Mouse (Mus musculus): ENCODE results near the gene Rara. TPM values are rescaled to one million over a fixed set of nuclear protein-coding genes. Genes with fewer than 3 reads are reported as not detected.
"Not testable (repeated sequence)": the region's sequence is repeated elsewhere in the genome, so short reads cannot be mapped to it uniquely, and the experiment has no call there.

The Rara gene
- 10 to 100 TPM; 16.2 to 16.7 TPM for total RNA-seq (2021)
- long read RNA-seq, experiment 1, partial matches to known transcripts, result 2 of 7 reads
- long read RNA-seq, experiment 1, other reads (novel, unspliced or antisense), result 2 of 7 reads
- long read RNA-seq, experiment 2, partial matches to known transcripts, result 2 of 5 reads
- long read RNA-seq, experiment 2, other reads (novel, unspliced or antisense), result 3 of 5 reads

GRCm38 (mm10) chr11:98927438-98928076, at the start of gene Rara:
Gene Rara, plus strand, starts transcription at chr11:98927818.
- DNase-seq (ENCODE audit: low spot score in 2 of 2), result peak; percentile 17 to 22

- DNase-seq (ENCODE audit: low spot score in 2 of 2), result no peak
Measured at GRCm38 (mm10) chr11:98887703-98888102, 39.9 kb upstream of the Rara start.

GRCm38 (mm10) chr11:98889077-98889476, 38.5 kb upstream of the Rara start:
- DNase-seq (ENCODE audit: low spot score in 2 of 2), result no peak

- DNase-seq (ENCODE audit: low spot score in 2 of 2), result no peak
Measured at GRCm38 (mm10) chr11:98889977-98890376, 37.6 kb upstream of the Rara start.

- DNase-seq (ENCODE audit: low spot score in 2 of 2), result no peak
Measured at GRCm38 (mm10) chr11:98892426-98892825, 35.2 kb upstream of the Rara start.

- no peak for DNase-seq (ENCODE audit: low spot score in 2 of 2)
Measured at GRCm38 (mm10) chr11:98900529-98901125, 27.0 kb upstream of the Rara start.

GRCm38 (mm10) chr11:98902621-98903245, 24.9 kb upstream of the Rara start:
- DNase-seq (ENCODE audit: low spot score in 2 of 2), result no peak

- DNase-seq (ENCODE audit: low spot score in 2 of 2), result no peak
Measured at GRCm38 (mm10) chr11:98904577-98904976, 23.0 kb upstream of the Rara start.

- DNase-seq (ENCODE audit: low spot score in 2 of 2), result no peak
Measured at GRCm38 (mm10) chr11:98905033-98905432, 22.6 kb upstream of the Rara start.

- no peak for DNase-seq (ENCODE audit: low spot score in 2 of 2)
Measured at GRCm38 (mm10) chr11:98905583-98905982, 22.0 kb upstream of the Rara start.

GRCm38 (mm10) chr11:98907063-98907436, 20.6 kb upstream of the Rara start:
- no peak for DNase-seq (ENCODE audit: low spot score in 2 of 2)

GRCm38 (mm10) chr11:98907437-98908173, 20.0 kb upstream of the Rara start, which contains the start of gene Cdc6:
Gene Cdc6, plus strand, starts transcription at chr11:98907801.
- DNase-seq (ENCODE audit: low spot score in 2 of 2), result peak; percentile 85 to 86

GRCm38 (mm10) chr11:98909654-98910053, 18.0 kb upstream of the Rara start:
- peak in 1 of 2 experiments; percentile 57 for DNase-seq (ENCODE audit: low spot score in 2 of 2)

- no peak for DNase-seq (ENCODE audit: low spot score in 2 of 2)
Measured at GRCm38 (mm10) chr11:98910415-98910814, 17.2 kb upstream of the Rara start.

- DNase-seq (ENCODE audit: low spot score in 2 of 2), result no peak
Measured at GRCm38 (mm10) chr11:98911498-98911897, 16.1 kb upstream of the Rara start.

- no peak for DNase-seq (ENCODE audit: low spot score in 2 of 2)
Measured at GRCm38 (mm10) chr11:98914196-98914595, 13.4 kb upstream of the Rara start.

GRCm38 (mm10) chr11:98916376-98916775, 11.2 kb upstream of the Rara start:
- not testable (repeated sequence) for DNase-seq (ENCODE audit: low spot score in 2 of 2)

- DNase-seq (ENCODE audit: low spot score in 2 of 2), result no peak
Measured at GRCm38 (mm10) chr11:98917428-98918005, 10.1 kb upstream of the Rara start.

GRCm38 (mm10) chr11:98918231-98918630, 9.4 kb upstream of the Rara start:
- no peak for DNase-seq (ENCODE audit: low spot score in 2 of 2)

- no peak for DNase-seq (ENCODE audit: low spot score in 2 of 2)
Measured at GRCm38 (mm10) chr11:98919009-98919408, 8.6 kb upstream of the Rara start.

GRCm38 (mm10) chr11:98921813-98922212, 5.8 kb upstream of the Rara start:
- DNase-seq (ENCODE audit: low spot score in 2 of 2), result not testable (repeated sequence)
